Mouse (Mus musculus): ENCODE data around the gene Tcerg1l.

The Tcerg1l gene

DNA sequence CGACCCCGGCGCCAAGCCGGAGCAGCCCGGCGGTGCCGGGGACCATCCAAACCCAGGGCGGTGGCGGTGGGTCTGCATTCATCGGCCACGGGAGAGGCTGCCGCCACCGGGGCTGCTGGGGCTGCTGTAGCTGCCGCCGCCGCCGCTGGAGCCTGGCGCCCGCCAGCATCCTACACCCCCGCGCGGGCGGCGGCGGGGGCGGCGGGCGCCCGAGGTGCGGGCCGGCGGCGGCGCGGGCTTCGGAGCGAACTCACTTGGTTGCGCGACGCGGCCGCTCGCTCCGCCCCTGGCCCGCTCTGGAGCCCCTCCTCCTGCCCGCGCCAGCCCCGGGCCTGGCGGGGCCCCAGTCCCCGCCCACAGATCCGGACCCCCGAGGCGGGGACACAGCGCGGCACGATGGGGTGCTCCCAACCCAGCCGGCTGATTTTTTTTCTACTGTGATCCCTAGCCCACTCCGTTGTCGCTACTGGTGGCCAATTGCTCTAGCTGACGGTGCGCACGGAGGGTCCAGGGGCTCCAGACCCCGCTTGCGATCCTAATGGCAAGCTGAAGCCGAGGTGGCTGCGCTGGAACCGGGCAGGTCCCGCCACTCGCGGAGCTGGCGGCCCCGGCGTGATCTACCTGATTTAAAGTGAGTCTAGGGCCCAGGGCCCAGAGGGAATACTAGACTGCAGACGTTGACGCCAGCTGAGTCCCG lies at the start of gene Tcerg1l:
Gene Tcerg1l (minus strand): TSS at position 246 of the 697 bp plus-strand sequence.
- in situ Hi-C loops (cut with MboI, MseI), result no loop called here

DNA sequence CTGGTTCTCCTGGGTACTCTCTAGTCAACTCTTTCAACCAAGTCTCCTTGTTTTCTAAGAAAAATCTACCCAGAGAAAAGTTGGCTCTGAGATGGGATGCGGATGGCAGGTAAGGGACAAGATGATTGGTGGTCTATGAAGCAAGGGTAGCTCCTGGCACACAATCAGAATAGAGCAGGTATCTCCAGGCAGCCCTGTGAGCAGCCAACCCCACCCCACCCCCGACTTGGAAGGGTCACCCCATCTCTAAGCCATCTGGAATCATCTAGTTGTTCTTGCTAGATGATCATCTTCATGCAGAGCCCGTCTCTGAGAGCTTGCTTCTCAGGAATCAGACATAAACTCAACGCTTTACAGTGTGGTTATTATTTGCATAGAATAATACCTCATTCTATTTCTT lies 44.6 kb upstream of the Tcerg1l start:
- in situ Hi-C loops (cut with MboI, MseI), result no loop called here

DNA sequence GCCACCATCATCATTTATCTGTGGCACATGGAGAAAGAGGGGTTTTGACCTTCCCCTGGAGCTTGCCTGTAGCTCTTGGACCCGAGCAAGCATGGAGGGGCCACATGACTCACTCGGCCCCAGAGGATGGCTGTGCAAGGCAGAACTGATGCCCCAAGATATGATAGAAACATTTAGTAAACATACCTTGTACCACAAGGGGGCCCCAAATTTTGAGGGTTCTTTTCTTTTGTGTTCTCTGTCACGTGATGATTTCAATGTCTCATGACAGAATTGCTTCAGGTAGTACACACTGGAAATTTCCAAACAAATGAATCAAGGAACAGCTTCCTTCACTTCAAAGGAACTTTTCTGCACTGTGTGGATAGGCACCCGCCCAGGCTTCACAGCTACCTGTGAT lies 35.0 kb upstream of the Tcerg1l start:
- in situ Hi-C loops (cut with MboI, MseI), result no loop called here

DNA sequence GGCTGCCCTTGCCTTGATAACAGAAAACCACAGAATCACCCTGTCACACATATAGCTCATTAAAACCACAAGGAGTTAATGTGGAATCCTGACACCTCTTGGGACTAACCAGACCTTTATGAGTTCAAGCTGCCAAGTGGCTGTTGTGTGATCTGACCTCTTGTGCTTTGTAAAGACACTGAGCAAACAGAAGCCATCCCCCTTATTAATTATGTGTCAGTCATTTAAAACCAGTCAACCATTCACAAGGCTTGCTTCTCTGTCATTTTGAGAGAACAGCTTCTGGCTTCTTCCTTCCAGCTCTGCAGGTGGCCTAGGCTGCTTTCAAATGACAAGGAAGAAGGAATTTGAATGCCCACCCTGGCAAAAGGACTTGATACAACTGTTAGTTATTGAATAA lies 33.9 kb upstream of the Tcerg1l start:
- in situ Hi-C loops (cut with MboI, MseI), result no loop called here

DNA sequence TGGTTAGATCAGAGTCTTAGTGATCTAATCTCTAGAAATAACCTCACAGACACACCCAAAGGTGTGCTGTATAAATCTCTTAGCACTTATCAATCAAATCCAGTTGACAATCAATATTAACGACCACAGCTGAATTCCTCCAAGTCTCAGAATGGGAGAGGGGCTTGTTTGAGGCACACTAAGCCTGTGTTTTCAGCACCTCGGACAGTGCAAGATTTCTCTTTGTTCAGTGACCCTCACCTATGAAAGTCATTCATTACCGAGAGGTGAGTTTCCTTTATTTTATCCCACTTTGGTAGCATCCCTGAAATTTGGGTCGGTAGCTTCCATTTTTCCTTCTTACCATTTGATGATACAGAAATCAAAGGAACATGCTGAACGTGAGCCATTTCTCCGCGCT lies 32.4 kb upstream of the Tcerg1l start:
- in situ Hi-C loops (cut with MboI, MseI), result no loop called here

DNA sequence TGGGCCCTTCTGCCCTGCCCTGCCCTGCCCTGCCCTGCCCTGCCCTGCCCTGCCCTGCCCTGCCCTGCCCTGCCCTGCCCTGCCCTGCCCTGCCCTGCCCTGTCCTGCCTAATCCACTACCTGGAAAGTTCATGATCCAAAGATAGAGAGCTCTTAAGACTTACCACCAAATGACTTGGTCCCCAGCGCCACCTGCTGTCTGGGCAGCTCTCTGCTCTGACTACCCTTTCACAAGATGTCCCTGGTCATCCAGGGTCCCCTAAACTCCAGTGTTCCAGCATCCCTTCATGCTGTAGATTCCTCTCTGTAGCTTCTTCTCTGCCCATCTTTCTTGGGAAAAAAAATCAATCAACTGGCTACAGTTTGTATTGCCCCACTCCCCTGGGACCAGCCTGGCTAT lies 31.3 kb upstream of the Tcerg1l start:
- in situ Hi-C loops (cut with MboI, MseI), result no loop called here

DNA sequence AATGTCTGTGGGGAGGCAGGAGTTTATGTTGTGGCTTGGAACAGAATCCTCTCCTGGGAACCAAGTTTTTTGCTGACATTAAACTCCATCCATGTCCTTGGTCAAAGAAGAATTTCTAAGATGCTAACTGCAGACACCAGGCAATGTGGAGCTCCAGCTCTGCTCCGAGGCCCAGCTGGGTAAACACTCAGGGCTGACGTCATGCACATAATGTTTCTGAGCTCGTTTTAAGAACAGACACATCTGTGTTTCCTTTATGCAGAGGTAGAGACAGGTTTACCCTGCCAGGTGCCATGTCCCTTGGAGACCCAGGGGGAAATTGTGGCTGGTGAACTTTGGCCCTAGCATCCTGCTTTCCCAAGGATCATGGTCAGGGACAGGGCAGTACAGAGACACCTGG lies 29.9 kb upstream of the Tcerg1l start:
- in situ Hi-C loops (cut with MboI, MseI), result no loop called here

DNA sequence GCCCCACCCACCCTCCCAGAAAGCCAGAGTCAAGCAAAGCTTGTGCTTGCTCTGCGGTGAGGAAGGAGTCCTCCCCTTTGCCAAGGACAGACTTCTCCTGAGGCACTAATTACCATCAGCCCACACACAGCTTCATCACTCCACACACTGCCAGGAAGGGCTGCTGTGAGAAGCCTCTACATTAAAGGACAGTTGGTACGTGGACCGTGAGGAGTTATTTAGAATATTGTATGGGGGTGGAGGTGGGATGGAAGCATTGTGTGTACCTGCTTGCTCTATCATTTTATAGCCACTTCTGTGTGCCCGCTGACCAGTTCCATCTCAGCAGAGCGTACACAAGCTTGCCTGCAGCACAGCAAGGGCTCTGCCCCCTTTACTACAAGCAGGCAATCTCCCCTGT lies 16.0 kb upstream of the Tcerg1l start:
- in situ Hi-C loops (cut with MboI, MseI), result loop anchor here (25.0 kb wide), 1 partner anchor 899 kb away; no protein-coding TSS in a partner anchor

DNA sequence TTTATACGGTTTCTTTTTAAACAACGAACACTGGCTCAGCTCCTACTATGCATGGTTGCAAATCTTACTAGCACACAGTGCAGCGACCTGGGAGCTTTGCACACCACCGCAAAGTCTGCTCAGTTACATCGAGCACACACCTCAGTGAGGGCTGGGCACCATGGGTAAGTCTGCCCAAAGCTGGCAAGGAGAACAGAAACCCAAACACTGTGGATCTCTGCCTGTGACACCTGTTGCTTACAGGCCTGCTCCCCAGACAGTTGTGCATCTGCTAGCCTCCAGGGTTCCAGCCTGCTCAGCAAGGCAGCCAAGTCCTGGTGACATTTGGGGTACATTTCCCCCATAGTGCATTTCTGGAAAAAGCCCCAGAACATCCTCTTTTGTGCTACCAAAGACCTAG lies 4.1 kb upstream of the Tcerg1l start:
- in situ Hi-C loops (cut with MboI, MseI), result loop anchor here (25.0 kb wide), 1 partner anchor 911 kb away; no protein-coding TSS in a partner anchor

DNA sequence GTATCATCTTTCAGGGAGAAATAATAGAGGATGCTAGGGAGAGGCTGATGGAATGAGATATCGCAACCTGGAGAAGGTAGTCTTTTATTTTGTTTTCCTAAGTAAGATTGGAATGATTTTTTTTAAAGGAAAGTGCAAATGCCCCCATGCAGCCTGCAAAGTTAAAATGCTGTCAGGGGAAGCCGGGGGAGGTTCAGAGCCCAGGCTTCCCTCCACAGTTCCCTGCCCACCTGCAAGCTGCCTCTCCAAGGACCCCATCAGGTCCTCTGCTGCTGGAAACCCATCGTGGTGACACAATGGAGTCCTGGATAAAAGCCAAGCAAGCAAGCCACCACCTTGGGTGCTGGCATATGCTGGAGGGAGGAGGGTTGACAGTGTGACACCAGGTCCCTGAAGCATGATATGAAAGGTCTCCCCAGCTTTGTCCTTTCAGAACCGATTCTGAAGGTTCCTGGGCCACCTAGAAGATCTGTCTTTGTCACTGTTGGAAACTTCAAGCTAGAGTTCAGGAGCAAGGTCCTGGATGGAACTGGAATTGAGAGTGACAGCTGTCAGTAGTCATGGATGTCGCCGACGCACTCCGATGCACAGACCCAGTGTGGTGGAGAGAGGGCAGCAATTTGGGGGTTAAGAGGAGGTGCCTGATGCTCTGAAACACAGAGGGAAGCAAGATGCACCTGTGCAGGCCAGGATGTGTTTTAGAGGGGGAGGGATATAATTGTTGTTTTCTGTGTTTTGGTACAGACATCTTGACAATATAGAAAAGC lies 3.2 kb upstream of the Tcerg1l start:
- in situ Hi-C loops (cut with MboI, MseI), result loop anchor here (25.0 kb wide), 1 partner anchor 912 kb away; no protein-coding TSS in a partner anchor

DNA sequence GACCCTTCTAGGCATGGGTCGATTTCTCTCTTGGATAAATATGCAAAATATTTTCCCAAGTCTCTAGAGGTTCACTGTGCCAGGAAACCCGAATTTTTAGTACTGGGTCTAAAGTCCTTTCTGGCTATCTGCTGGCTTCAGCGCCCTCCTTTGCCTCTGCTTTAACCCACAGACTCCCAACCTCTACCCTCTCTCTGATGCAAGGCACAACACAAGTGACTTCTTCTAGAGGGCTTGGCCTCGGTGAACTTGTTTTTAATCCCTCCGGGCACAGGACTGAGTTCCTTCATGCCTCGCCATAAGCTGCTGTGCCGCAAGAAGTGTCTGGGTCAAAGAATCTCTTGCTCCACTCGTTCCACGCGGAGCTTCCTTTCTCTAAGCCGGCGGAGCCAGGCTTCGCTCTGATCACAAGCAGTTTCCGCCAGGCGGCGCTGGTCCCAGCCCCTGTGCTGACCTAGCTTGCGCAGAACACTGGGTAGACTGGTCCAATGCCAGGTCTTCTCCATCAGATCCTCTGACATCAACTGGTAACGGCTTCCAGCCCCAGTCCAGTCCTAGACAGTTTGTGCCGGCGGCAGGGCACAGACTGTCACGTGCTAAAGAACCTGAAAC lies 758 bp upstream of the Tcerg1l start:
- in situ Hi-C loops (cut with MboI, MseI), result no loop called here

DNA sequence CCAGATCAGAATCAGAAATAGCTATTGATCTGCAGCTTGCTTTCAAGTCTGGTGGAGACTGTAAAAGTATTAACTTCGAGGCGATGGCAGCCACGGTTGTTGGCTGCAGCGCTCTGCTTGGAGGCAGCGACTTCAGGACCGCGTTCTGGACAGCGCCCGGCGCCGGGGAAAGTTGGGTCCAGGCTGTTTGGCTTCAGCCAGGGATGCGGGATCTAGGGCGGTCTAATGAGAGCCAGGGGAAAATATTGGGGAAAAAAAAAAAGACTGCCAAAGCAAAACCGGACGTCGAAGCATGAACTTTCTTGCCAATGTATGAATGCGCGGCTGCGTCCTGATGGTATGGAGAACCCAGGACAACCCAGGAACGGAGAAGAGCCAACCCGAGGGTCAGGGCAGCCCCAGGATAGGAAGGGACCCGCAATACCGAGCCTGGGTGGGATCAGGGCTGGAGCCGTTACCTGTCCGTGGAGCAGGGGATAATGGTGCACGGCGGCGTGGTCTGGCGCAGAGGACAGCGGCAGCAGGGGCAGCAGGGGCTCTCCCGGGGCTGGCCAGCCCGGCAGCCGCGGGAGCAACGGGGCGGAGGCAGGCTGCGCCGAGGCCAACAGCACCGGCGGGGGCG lies 556 bp downstream of the Tcerg1l start:
- in situ Hi-C loops (cut with MboI, MseI), result no loop called here

DNA sequence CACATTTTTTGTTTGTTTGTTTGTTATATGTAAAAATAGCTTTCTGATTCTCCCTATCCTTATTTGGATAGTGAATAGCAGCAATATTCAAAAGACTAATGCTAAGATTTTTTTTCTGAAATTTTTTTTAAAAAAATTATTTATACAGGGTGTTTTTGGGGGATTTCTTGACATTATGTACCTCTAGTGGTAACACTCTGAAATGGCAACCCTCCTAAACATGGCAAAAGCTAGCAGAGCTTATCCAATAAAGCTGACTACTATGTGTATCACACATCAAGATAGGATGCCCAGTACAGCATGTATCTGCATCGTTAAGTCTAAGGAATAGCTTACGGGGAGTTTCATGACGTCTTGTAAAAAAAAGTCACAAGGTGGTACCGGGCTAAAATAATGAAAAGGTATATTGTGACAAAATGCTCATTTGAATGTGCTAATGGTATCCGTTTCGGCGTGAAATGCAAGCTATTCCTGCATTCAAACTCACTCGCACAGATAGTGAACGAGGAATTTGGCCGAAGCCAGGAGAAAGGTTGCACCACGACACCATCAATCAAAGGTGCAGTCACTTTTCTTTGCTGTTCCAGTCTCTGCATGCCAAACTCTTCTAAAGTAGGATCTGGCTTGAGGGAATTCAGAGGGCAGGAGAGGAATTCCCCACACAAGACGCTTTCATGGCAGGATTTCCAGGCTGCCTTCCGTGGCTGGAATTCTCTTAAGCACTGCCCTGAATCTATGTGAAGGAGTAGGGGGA lies 1.2 kb downstream of the Tcerg1l start:
- in situ Hi-C loops (cut with MboI, MseI), result no loop called here

DNA sequence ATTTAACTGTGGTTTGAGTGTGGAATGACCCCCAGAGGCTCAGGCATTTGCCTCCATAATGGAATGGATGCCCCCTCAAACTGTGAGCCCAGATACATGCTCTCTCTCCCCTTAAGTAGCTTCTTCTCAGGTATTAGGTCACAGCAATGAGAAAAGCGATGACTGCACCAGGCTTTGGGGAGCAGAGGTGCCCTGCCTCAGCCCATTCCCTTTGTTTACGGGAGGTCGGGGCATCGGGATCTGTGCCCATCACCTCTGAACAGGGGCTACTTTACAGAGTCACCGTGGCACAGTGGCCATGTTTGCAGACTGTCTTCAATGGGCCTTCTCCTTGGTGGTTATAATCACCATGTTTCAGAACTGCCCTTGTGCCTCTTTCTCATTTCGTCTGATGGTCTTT lies 7.6 kb downstream of the Tcerg1l start:
- in situ Hi-C loops (cut with MboI, MseI), result no loop called here

DNA sequence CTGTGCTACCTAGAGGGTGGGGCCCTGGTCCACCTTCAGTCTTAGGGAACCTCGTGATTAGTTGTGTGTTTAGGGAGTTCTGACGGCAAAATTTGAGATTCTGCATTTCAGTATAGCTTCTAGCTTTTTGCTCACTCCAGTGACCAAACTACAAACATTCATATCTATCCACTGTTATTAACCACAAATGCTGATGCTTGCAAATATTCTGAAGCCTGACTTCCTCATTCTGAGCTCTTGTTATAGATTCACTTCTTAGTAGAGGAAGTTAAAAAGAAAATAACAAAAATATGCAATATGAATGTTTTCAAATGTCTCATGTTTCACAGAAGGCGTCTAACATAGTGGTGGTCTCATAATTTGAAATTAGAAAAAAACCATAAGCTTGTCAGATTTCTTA lies 8.5 kb downstream of the Tcerg1l start:
- in situ Hi-C loops (cut with MboI, MseI), result no loop called here

DNA sequence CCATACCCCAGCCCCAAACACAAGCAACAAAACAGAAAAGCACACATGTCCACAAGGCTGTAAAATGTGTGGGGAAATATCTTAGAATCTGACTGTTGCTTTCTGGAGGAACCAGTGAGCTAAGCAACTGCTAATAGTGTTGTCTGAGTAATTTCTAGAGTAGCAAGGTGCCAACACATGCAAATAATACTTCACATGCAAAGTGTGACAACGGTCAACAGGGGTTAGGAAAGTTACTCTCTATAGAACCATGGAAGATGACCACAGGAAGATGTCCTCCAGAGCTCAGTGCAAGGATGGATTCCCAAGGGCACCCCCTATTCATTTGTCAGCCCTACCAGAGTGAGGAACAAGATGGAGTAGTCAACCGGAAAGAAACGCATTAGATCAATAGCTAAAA lies 18.3 kb downstream of the Tcerg1l start:
- in situ Hi-C loops (cut with MboI, MseI), result no loop called here

DNA sequence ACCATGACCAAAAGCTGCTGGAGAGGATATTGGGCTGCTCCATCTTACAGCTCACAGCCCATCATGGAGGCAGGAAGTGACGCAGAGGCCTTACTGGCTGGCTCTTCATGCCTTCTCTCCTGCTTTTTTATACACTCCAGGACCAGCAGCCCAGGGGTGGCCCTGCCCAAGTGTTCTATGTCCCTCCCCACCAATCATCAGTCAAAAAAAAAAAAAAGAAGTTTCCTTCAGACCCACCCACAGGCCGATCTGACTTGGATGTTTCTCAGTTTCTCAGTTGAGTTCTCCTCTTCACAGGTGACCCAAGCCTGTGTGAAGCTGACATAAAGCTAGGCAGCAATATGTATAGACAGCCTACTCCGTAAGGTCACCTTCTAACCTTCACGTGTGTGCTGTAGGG lies 19.0 kb downstream of the Tcerg1l start:
- in situ Hi-C loops (cut with MboI, MseI), result no loop called here

DNA sequence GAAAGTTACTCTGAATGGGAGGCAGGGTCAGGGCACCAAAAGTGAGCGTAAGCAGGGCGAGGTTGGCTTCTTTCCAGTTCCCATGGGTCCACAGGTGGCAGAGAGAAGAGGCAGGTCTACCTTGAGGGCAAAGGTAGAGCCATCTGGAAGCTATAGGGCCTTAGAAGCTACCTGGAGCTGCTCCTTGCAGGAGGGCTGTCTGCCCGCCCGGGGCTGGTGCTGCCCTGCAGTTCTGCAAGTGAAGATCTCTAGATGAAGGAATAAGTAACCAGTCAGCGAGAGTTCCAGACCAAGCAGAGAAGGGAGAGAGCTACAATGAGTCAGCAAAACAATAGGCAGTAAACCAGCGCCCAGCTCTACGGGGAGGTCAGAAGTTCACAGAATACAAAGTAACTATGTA lies 22.0 kb downstream of the Tcerg1l start:
- in situ Hi-C loops (cut with MboI, MseI), result no loop called here

DNA sequence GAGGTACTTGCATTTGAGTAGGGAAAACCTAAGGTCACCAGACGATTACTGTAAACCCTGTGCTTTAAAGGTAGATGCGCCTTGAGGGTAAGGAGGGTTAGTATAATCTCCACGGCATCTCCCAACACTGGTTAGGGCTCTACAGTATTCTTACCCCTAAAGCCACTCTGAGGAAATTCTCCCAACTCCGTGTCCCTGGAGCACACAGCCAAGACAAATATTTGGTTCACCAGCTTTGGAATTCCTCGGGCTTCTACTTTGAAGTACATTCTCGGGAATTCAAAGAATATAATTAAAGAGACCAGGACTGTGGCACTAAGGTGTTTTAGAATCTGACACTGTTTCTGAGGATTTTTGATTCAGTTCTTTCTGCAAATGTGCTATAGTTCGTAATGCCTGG lies 23.2 kb downstream of the Tcerg1l start:
- in situ Hi-C loops (cut with MboI, MseI), result no loop called here

DNA sequence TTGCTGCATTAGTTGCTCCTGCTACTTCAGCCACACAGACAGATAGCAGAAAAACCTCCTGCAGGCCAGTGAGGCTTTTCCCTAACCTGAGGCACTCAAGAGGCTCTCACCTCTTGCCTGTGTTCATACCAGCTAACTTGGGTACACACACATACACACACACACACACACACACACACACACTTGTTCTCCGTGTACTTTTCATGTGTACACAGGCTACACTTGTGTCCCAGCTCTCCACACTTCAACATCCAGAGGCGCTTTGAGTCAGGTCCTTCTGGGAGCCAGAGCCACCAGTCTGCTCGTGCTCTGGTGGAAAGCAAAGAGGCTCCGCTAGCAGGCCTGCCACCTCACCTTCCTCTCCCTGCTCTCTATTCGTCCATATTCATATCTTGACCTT lies 24.0 kb downstream of the Tcerg1l start:
- in situ Hi-C loops (cut with MboI, MseI), result no loop called here

DNA sequence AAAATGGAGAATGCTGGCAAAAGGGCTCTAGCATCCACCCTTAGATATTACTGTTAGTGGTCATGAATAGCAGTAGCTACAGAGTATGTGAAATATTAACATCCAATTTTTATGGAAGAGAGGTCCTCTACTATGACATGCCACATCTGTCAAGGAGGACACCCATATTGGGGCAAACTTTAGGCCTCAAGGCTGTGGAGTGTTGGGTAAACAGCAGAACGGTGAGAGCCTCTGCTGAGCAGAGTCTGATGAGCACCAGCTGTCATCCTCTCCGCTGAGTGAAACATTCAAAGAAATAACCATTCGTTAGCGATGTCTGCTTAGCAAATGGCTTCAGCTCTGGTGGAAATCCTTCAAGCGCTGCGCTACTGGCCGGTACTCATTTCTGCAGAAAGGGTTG lies 30.0 kb downstream of the Tcerg1l start:
- in situ Hi-C loops (cut with MboI, MseI), result no loop called here

DNA sequence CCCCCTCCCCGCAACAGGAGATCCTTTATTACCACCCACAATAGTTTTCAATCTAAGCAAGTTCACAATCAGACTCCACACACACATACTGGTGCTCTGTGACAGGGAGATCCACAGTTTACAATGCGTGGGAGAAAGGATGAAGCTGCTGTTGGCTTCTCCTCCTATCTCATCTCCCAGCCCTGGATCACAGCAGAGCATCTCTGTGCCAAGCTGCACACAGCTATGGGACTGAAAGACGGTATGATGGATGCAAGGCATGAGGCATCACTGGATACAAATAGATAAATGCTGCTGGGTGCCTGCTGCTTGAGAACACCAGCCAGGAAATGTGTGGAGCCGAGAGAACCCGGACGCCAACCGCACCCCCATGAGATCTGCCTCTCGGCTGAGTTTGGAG lies 32.0 kb downstream of the Tcerg1l start:
- in situ Hi-C loops (cut with MboI, MseI), result no loop called here

Measured in regulatory T cell (primary cell).